In genomic region chr13:57853156-57853555, GRCm38 (mm10) we compare ENCODE assay signal across 16 mouse cellular contexts. TPM values are rescaled to one million over a fixed set of nuclear protein-coding genes. Genes with fewer than 3 reads are reported as not detected.
DNase-seq lines count a peak whose midpoint lies in the region; ATAC-seq and TF ChIP-seq lines count a peak whose summit lies in the region.
"Had no signal": no experiment of that assay in that cellular context is flagged by ENCODE, and none has a peak within 500 bp of the region (broad histone marks: within the 10 kb centered on the region; RNA-seq: fewer than 3 reads in every experiment).

No protein-coding gene starts in this region.

- H3K36me3 ChIP-seq in hindbrain, embryonic 15.5 days: no peaks in the 10 kb centered on the region
- H3K36me3 ChIP-seq in hindbrain, embryonic 13.5 days: no peaks in the 10 kb centered on the region
- H3K36me3 ChIP-seq in midbrain, embryonic 13.5 days: no peaks in the 10 kb centered on the region
- no peaks in the 10 kb centered on the region for H3K36me3 ChIP-seq in midbrain, postnatal 0 days (ENCODE audit: insufficient read depth, low read length)
- no peaks in the 10 kb centered on the region for H3K36me3 ChIP-seq in embryonic facial prominence, embryonic 10.5 days (replicated peaks)

- H3K4me3 ChIP-seq in hindbrain, embryonic 15.5 days: no peak overlapping the region
- H3K4me3 ChIP-seq in hindbrain, embryonic 13.5 days: no peak overlapping the region
- H3K4me3 ChIP-seq in midbrain, embryonic 13.5 days (replicated peaks): no peak overlapping the region
- H3K4me3 ChIP-seq in midbrain, postnatal 0 days (ENCODE audit: low read depth, low read length): no peak overlapping the region
- H3K4me3 ChIP-seq in embryonic facial prominence, embryonic 10.5 days: no peak overlapping the region
- H3K4me3 ChIP-seq: forebrain, embryonic 13.5 days had no signal

- WGBS in hindbrain, embryonic 15.5 days: 84% methylated on average over 10 of the region's 10 CpGs
- 77% methylated on average over 10 of the region's 10 CpGs for WGBS in hindbrain, embryonic 13.5 days
- WGBS in midbrain, embryonic 13.5 days: 85% methylated on average over 10 of the region's 10 CpGs
- 85% methylated on average over 10 of the region's 10 CpGs for WGBS in midbrain, postnatal 0 days
- WGBS in embryonic facial prominence, embryonic 10.5 days: 88% methylated on average over 10 of the region's 10 CpGs

- peak; percentile 53; the same call in 1 of the 2 replicates for ATAC-seq in hindbrain, embryonic 15.5 days (ENCODE audit: low FRiP score, low read depth)
- ATAC-seq in hindbrain, embryonic 13.5 days (ENCODE audit: low FRiP score): no peak
- ATAC-seq in midbrain, embryonic 13.5 days: peak; percentile 48; the same call in 1 of the 2 replicates
- no peak for ATAC-seq in midbrain, postnatal 0 days (ENCODE audit: low FRiP score)
- ATAC-seq: forebrain, embryonic 13.5 days; forebrain, postnatal 0 days had no signal

- no peak overlapping the region for H3K27ac ChIP-seq in hindbrain, embryonic 15.5 days (replicated peaks)
- H3K27ac ChIP-seq in hindbrain, embryonic 13.5 days: no peak overlapping the region
- no peak overlapping the region for H3K27ac ChIP-seq in midbrain, embryonic 13.5 days
- H3K27ac ChIP-seq in midbrain, postnatal 0 days (ENCODE audit: low read depth, low read length): no peak overlapping the region
- H3K27ac ChIP-seq in embryonic facial prominence, embryonic 10.5 days (replicated peaks): peak overlapping the region; percentile 44; the same call in 1 of the 2 replicates
- H3K27ac ChIP-seq: forebrain, embryonic 13.5 days had no signal

- H3K27me3 ChIP-seq in hindbrain, embryonic 15.5 days: no peaks in the 10 kb centered on the region
- H3K27me3 ChIP-seq in hindbrain, embryonic 13.5 days: no peaks in the 10 kb centered on the region
- H3K27me3 ChIP-seq in midbrain, embryonic 13.5 days: no peaks in the 10 kb centered on the region
- H3K27me3 ChIP-seq in midbrain, postnatal 0 days (ENCODE audit: insufficient read depth, low read length): no peaks in the 10 kb centered on the region
- H3K27me3 ChIP-seq in embryonic facial prominence, embryonic 10.5 days (replicated peaks; ENCODE audit: low read depth, poor library complexity, severe bottlenecking): no peaks in the 10 kb centered on the region; the same call in 1 of the 2 replicates
- H3K27me3 ChIP-seq: CH12.LX; forebrain, embryonic 13.5 days had no signal

- H3K9me3 ChIP-seq in hindbrain, embryonic 15.5 days: no peaks in the 10 kb centered on the region
- no peaks in the 10 kb centered on the region for H3K9me3 ChIP-seq in hindbrain, embryonic 13.5 days
- no peaks in the 10 kb centered on the region for H3K9me3 ChIP-seq in midbrain, embryonic 13.5 days
- H3K9me3 ChIP-seq in midbrain, postnatal 0 days (ENCODE audit: low read length): no peaks in the 10 kb centered on the region
- H3K9me3 ChIP-seq in embryonic facial prominence, embryonic 10.5 days: no peaks in the 10 kb centered on the region
- H3K9me3 ChIP-seq: forebrain, embryonic 13.5 days had no signal

- H3K4me1 ChIP-seq in hindbrain, embryonic 15.5 days (replicated peaks): peaks cover 21% of the 10 kb centered on the region
- H3K4me1 ChIP-seq in hindbrain, embryonic 13.5 days (replicated peaks): peaks cover 32% of the 10 kb centered on the region
- H3K4me1 ChIP-seq in midbrain, embryonic 13.5 days (replicated peaks): peaks cover 16% of the 10 kb centered on the region
- H3K4me1 ChIP-seq in midbrain, postnatal 0 days (ENCODE audit: insufficient read depth, low read length): no peaks in the 10 kb centered on the region; the same call in 1 of the 2 replicates
- H3K4me1 ChIP-seq in embryonic facial prominence, embryonic 10.5 days: no peaks in the 10 kb centered on the region
- H3K4me1 ChIP-seq: forebrain, embryonic 13.5 days had no signal

- DNase-seq in midbrain, postnatal 0 days (ENCODE audit: low spot score): no peak
- DNase-seq in embryonic facial prominence, embryonic 10.5 days (ENCODE audit: low spot score): no peak
- no peak for DNase-seq in liver
- DNase-seq: adrenal gland, postnatal 25 days; cerebellum, adult 18-20 months; cerebellum, adult 9-11 months; cerebellum, postnatal 36 days; forebrain, postnatal 0 days; gastrocnemius, postnatal 14 days; heart, postnatal 10 days; heart, postnatal 4 days had no signal

- H3K9ac ChIP-seq in hindbrain, embryonic 15.5 days: no peak overlapping the region
- H3K9ac ChIP-seq in hindbrain, embryonic 13.5 days: no peak overlapping the region
- H3K9ac ChIP-seq in midbrain, embryonic 13.5 days (replicated peaks): no peak overlapping the region
- no peak overlapping the region for H3K9ac ChIP-seq in midbrain, postnatal 0 days (replicated peaks; ENCODE audit: low read length, poor library complexity, severe bottlenecking)
- H3K9ac ChIP-seq: forebrain, embryonic 13.5 days; forebrain, postnatal 0 days had no signal

- H3K4me2 ChIP-seq in hindbrain, embryonic 15.5 days: no peak overlapping the region
- no peak overlapping the region for H3K4me2 ChIP-seq in hindbrain, embryonic 13.5 days
- no peak overlapping the region for H3K4me2 ChIP-seq in midbrain, embryonic 13.5 days (replicated peaks)
- no peak overlapping the region for H3K4me2 ChIP-seq in midbrain, postnatal 0 days (ENCODE audit: low read depth, low read length, poor library complexity, severe bottlenecking)
- H3K4me2 ChIP-seq: forebrain, embryonic 13.5 days had no signal

- no peak for TF ChIP-seq CTCF in midbrain, postnatal 0 days (IDR thresholded peaks at IDR 0.05)

RNA-seq across cellular contexts. Expression of gene Spock1, which starts 55.0 kb away (rescaled TPM):
- polyA plus RNA-seq in hindbrain, embryonic 15.5 days (2015; fragmentation: Nextera tagmentation; extraction: Ambion mirVana): 85.6 and 97.3 TPM in 2 replicates
- polyA plus RNA-seq in hindbrain, embryonic 13.5 days (2015; fragmentation: Nextera tagmentation; extraction: Ambion mirVana): 69.4 and 70.1 TPM in 2 replicates
- 45.1 and 50.4 TPM in 2 replicates for polyA plus RNA-seq in midbrain, embryonic 13.5 days (2015; fragmentation: Nextera tagmentation; extraction: Ambion mirVana)
- 94.8 and 98.7 TPM in 2 replicates for total RNA-seq in midbrain, postnatal 0 days (2014; rRNA removed)
- polyA plus RNA-seq in midbrain, postnatal 0 days (2015; fragmentation: Nextera tagmentation; extraction: Ambion mirVana): 82.6 and 91.5 TPM in 2 replicates
- 2.9 and 4.0 TPM in 2 replicates for polyA plus RNA-seq in embryonic facial prominence, embryonic 10.5 days (2016; fragmentation: Nextera tagmentation; extraction: Ambion mirVana)
- total RNA-seq: CH12.LX had no signal

Comparison
In these comparisons a context has a peak if more than half of its experiments do, and no peak if none do; other contexts are left out.
1. ATAC-seq: peak in hindbrain, embryonic 15.5 days (single experiment) and midbrain, embryonic 13.5 days (single experiment); none in hindbrain, embryonic 13.5 days (single experiment) and midbrain, postnatal 0 days (single experiment).